Mouse (Mus musculus) heart, postnatal 25 days (tissue): ENCODE results near the gene Scp2. TPM values are rescaled to one million over a fixed set of nuclear protein-coding genes. Genes with fewer than 3 reads are reported as not detected.

Source experiments
- microRNA-seq: library from miRNA; unstranded; fragments of <30 nt; microRNA quantifications from one replicate; pipeline ENCODE4 v1.2.0, GENCODE M21; 2022
- total RNA-seq, 2 experiments: library from RNA; stranded (reverse); gene quantifications; 2 replicates each; pipeline ENCODE4 v1.2.3; 2021

Scp2 gene
- total RNA-seq, 2 experiments from 2014 or later, result 279 to 298 TPM

Small RNAs within 50 kb of the gene (microRNA-seq; reads per million reads assigned to microRNA genes)
- gene Mir6397, result not detected

Other genes starting within 250 kb of the Scp2 start
- 100 to 1,000 TPM; 269 to 275 TPM for gene Cpt2, start 221.4 kb downstream of the Scp2 start, total RNA-seq
- under 1 TPM; 0.29 to 0.39 TPM for gene Slc1a7, start 176.7 kb downstream of the Scp2 start, total RNA-seq
- gene Podn, start 48.6 kb downstream of the Scp2 start, total RNA-seq, result 10 to 100 TPM; 32.3 to 32.6 TPM
- gene Echdc2, start 20.4 kb upstream of the Scp2 start, total RNA-seq, result 10 to 100 TPM; 27.3 to 28.3 TPM
- not detected for gene Zyg11a, start 73.0 kb upstream of the Scp2 start, total RNA-seq
- gene Zyg11b, start 156.1 kb upstream of the Scp2 start, total RNA-seq, result 10 to 100 TPM; 33.6 to 40.4 TPM
- gene Coa7, start 183.1 kb upstream of the Scp2 start, total RNA-seq, result 10 to 100 TPM; 35.2 to 37.8 TPM
- gene Shisal2a, start 238.4 kb upstream of the Scp2 start, total RNA-seq, result not detected